Mouse (Mus musculus) heart, embryonic 13.5 days (tissue): ENCODE data around the gene Aup1. TPM values are rescaled to one million over a fixed set of nuclear protein-coding genes. Genes with fewer than 3 reads are reported as not detected.

Experiments used
- ATAC-seq: fragments of 200-750 bp; cut with Nextera tagmentation; 2 replicates; pipeline ENCODE4 v1.8.0; 2017; ENCODE audit warnings: moderate TSS enrichment; ENCODE audit not compliant: insufficient number of reproducible peaks, low FRiP score, low TSS enrichment; ENCODE audit errors: extremely low read depth
- H3K27ac ChIP-seq: fragments of 300-500 bp; sonication (generic); replicated peaks from 2 replicates; pipeline ENCODE4 v1.5.1; 2015; ENCODE audit warnings: moderate library complexity, mild to moderate bottlenecking, inconsistent platforms
- H3K27me3 ChIP-seq: fragments of 300-500 bp; sonication (generic); replicated peaks from 2 replicates; pipeline ENCODE4 v1.6.1; 2015; ENCODE audit warnings: mild to moderate bottlenecking, inconsistent platforms
- H3K36me3 ChIP-seq: fragments of 300-500 bp; sonication (generic); 2 replicates; pipeline ENCODE4 v1.6.1; 2015; ENCODE audit warnings: mild to moderate bottlenecking, inconsistent platforms
- H3K4me1 ChIP-seq: fragments of 300-500 bp; sonication (generic); 2 replicates; pipeline ENCODE4 v1.6.1; 2015; ENCODE audit warnings: inconsistent platforms
- H3K4me2 ChIP-seq: fragments of 300-500 bp; sonication (generic); 2 replicates; pipeline ENCODE4 v1.6.1; 2015; ENCODE audit warnings: inconsistent platforms, mild to moderate bottlenecking, moderate library complexity
- H3K4me3 ChIP-seq: fragments of 300-500 bp; sonication (generic); 2 replicates; pipeline ENCODE4 v1.5.1; 2015; ENCODE audit warnings: moderate library complexity, mild to moderate bottlenecking, inconsistent platforms
- H3K9ac ChIP-seq: fragments of 300-500 bp; sonication (generic); 2 replicates; pipeline ENCODE4 v1.6.1; 2015; ENCODE audit warnings: inconsistent platforms, mild to moderate bottlenecking, moderate library complexity
- H3K9me3 ChIP-seq: fragments of 300-500 bp; sonication (generic); 2 replicates; pipeline ENCODE4 v1.6.1; 2016; ENCODE audit warnings: inconsistent platforms
- WGBS: fragments of 180-500 bp; shearing (Covaris S2); methylation state at CpG from one replicate; pipeline ENCODE4 v1.1.7; 2015; ENCODE audit warnings: mixed read lengths; 5-methylcytosine and 5-hydroxymethylcytosine counted together
- polyA plus RNA-seq: library from polyadenylated mRNA; unstranded; fragments of >200 nt; fragmentation: Nextera tagmentation; extraction: Ambion mirVana; gene quantifications from 2 replicates; pipeline ENCODE4 v1.2.1, GENCODE M21; 2015

The Aup1 gene
- polyA plus RNA-seq, 1 experiment from 2014 or later, result 120 TPM

- Histone ChIP-seq H3K4me1 (peaks cover 23% of the 10 kb centered on the region), H3K9me3 (no peaks in the 10 kb centered on the region), H3K4me2 (no peak overlapping the region), H3K36me3 (no peaks in the 10 kb centered on the region), H3K4me3 (no peak overlapping the region), H3K9ac (no peak overlapping the region), H3K27ac (peak overlapping the region; percentile 36), H3K27me3 (peaks cover 5% of the 10 kb centered on the region)
- no peak for ATAC-seq
- WGBS, result 16% methylated on average over 3 of the region's 3 CpGs
Observed at GRCm38 (mm10) chr6:83017190-83017589, 37.1 kb upstream of the Aup1 start.

- Histone ChIP-seq H3K4me3 (no peak overlapping the region), H3K4me2 (no peak overlapping the region), H3K9ac (no peak overlapping the region), H3K27ac (no peak overlapping the region), H3K4me1 (peaks cover 21% of the 10 kb centered on the region), H3K9me3 (no peaks in the 10 kb centered on the region), H3K36me3 (no peaks in the 10 kb centered on the region), H3K27me3 (peaks cover 8% of the 10 kb centered on the region; the same call in 1 of the 2 replicates)
- no peak for ATAC-seq
- 59% methylated on average over 3 of the region's 3 CpGs for WGBS
Observed at GRCm38 (mm10) chr6:83019044-83019443, 35.3 kb upstream of the Aup1 start.

- Histone ChIP-seq H3K9ac (no peak overlapping the region), H3K4me1 (peaks cover 15% of the 10 kb centered on the region), H3K4me2 (no peak overlapping the region), H3K36me3 (no peaks in the 10 kb centered on the region), H3K4me3 (no peak overlapping the region), H3K9me3 (no peaks in the 10 kb centered on the region), H3K27me3 (peaks cover 10% of the 10 kb centered on the region; the same call in 1 of the 2 replicates), H3K27ac (no peak overlapping the region)
- no peak for ATAC-seq
- WGBS, result 77% methylated on average over 6 of the region's 6 CpGs
Observed at GRCm38 (mm10) chr6:83020121-83020520, 34.2 kb upstream of the Aup1 start.

- Histone ChIP-seq H3K36me3 (no peaks in the 10 kb centered on the region), H3K9ac (no peak overlapping the region), H3K9me3 (no peaks in the 10 kb centered on the region), H3K4me3 (no peak overlapping the region), H3K27ac (no peak overlapping the region), H3K4me2 (no peak overlapping the region), H3K27me3 (peaks cover 8% of the 10 kb centered on the region; the same call in 1 of the 2 replicates), H3K4me1 (peaks cover 13% of the 10 kb centered on the region)
- 68% methylated on average over 4 of the region's 4 CpGs for WGBS
- no peak for ATAC-seq
Observed at GRCm38 (mm10) chr6:83020836-83021593, 33.3 kb upstream of the Aup1 start.

- WGBS, result 78% methylated on average over 9 of the region's 9 CpGs
- H3K27ac ChIP-seq, result no peak overlapping the region
Observed at GRCm38 (mm10) chr6:83023008-83023407, 31.3 kb upstream of the Aup1 start.

GRCm38 (mm10) chr6:83023786-83024185 lies 30.5 kb upstream of the Aup1 start:
- WGBS, result 87% methylated on average over 2 of the region's 2 CpGs
- H3K9me3 ChIP-seq, result no peaks in the 10 kb centered on the region
- H3K9ac ChIP-seq, result no peak overlapping the region
- ATAC-seq, result no peak
- peaks cover 33% of the 10 kb centered on the region for H3K27me3 ChIP-seq
- peaks cover 9% of the 10 kb centered on the region; the same call in 1 of the 2 replicates for H3K4me1 ChIP-seq
- no peak overlapping the region for H3K4me2 ChIP-seq
- H3K36me3 ChIP-seq, result no peaks in the 10 kb centered on the region
- no peak overlapping the region for H3K4me3 ChIP-seq
- no peak overlapping the region for H3K27ac ChIP-seq

More at GRCm38 (mm10) chr6:83023008-83023407, 31.3 kb upstream of the Aup1 start:
- no peak overlapping the region for H3K4me3 ChIP-seq
- H3K9ac ChIP-seq, result no peak overlapping the region
- no peak overlapping the region for H3K4me2 ChIP-seq
- H3K27me3 ChIP-seq, result peaks cover 25% of the 10 kb centered on the region
- ATAC-seq, result no peak
- no peaks in the 10 kb centered on the region for H3K9me3 ChIP-seq
- no peaks in the 10 kb centered on the region for H3K36me3 ChIP-seq
- peaks cover 7% of the 10 kb centered on the region; the same call in 1 of the 2 replicates for H3K4me1 ChIP-seq

GRCm38 (mm10) chr6:83024421-83024820 lies 29.9 kb upstream of the Aup1 start:
- WGBS, result 62% methylated on average over 4 of the region's 4 CpGs
- ATAC-seq, result no peak
- H3K9me3 ChIP-seq, result no peaks in the 10 kb centered on the region

GRCm38 (mm10) chr6:83025221-83025620 lies 29.1 kb upstream of the Aup1 start:
- H3K4me1 ChIP-seq, result peaks cover 16% of the 10 kb centered on the region
- WGBS, result 84% methylated on average over 4 of the region's 4 CpGs
- ATAC-seq, result no peak
- no peak overlapping the region for H3K4me2 ChIP-seq
- H3K9me3 ChIP-seq, result no peaks in the 10 kb centered on the region
- H3K27me3 ChIP-seq, result peaks cover 48% of the 10 kb centered on the region
- no peaks in the 10 kb centered on the region for H3K36me3 ChIP-seq
- no peak overlapping the region for H3K27ac ChIP-seq
- H3K9ac ChIP-seq, result no peak overlapping the region
- H3K4me3 ChIP-seq, result no peak overlapping the region

More at GRCm38 (mm10) chr6:83024421-83024820, 29.9 kb upstream of the Aup1 start:
- Histone ChIP-seq H3K4me1 (peaks cover 9% of the 10 kb centered on the region; the same call in 1 of the 2 replicates), H3K9ac (no peak overlapping the region), H3K4me3 (no peak overlapping the region), H3K4me2 (no peak overlapping the region), H3K27me3 (peaks cover 40% of the 10 kb centered on the region), H3K27ac (no peak overlapping the region), H3K36me3 (no peaks in the 10 kb centered on the region)

GRCm38 (mm10) chr6:83027293-83027692 lies 27.0 kb upstream of the Aup1 start:
- Histone ChIP-seq H3K4me1 (peaks cover 32% of the 10 kb centered on the region), H3K4me3 (no peak overlapping the region), H3K27ac (no peak overlapping the region), H3K27me3 (peaks cover 68% of the 10 kb centered on the region), H3K36me3 (peaks cover 8% of the 10 kb centered on the region; the same call in 1 of the 2 replicates), H3K9me3 (no peaks in the 10 kb centered on the region), H3K9ac (no peak overlapping the region), H3K4me2 (no peak overlapping the region)
- ATAC-seq, result no peak
- 70% methylated on average over 8 of the region's 8 CpGs for WGBS

GRCm38 (mm10) chr6:83027706-83028105 lies 26.6 kb upstream of the Aup1 start:
- H3K36me3 ChIP-seq, result peaks cover 8% of the 10 kb centered on the region; the same call in 1 of the 2 replicates
- no peaks in the 10 kb centered on the region for H3K9me3 ChIP-seq
- WGBS, result 35% methylated on average over 7 of the region's 9 CpGs
- no peak overlapping the region for H3K4me3 ChIP-seq
- H3K4me2 ChIP-seq, result no peak overlapping the region
- no peak overlapping the region for H3K27ac ChIP-seq
- no peak for ATAC-seq
- H3K27me3 ChIP-seq, result peaks cover 71% of the 10 kb centered on the region
- no peak overlapping the region for H3K9ac ChIP-seq
- peaks cover 35% of the 10 kb centered on the region for H3K4me1 ChIP-seq

GRCm38 (mm10) chr6:83029777-83030176 lies 24.5 kb upstream of the Aup1 start:
- H3K27ac ChIP-seq, result 0 out of 2 replicates have a peak overlapping the region, but pooled peaks have one; percentile 36
- H3K4me2 ChIP-seq, result no peak overlapping the region
- ATAC-seq, result no peak
- H3K9me3 ChIP-seq, result no peaks in the 10 kb centered on the region
- H3K4me1 ChIP-seq, result peaks cover 49% of the 10 kb centered on the region
- H3K36me3 ChIP-seq, result peaks cover 8% of the 10 kb centered on the region; the same call in 1 of the 2 replicates
- 28% methylated on average over 10 of the region's 10 CpGs for WGBS
- H3K4me3 ChIP-seq, result no peak overlapping the region
- peaks cover 68% of the 10 kb centered on the region for H3K27me3 ChIP-seq
- H3K9ac ChIP-seq, result no peak overlapping the region

GRCm38 (mm10) chr6:83031111-83031510 lies 23.2 kb upstream of the Aup1 start:
- peaks cover 58% of the 10 kb centered on the region for H3K4me1 ChIP-seq
- 75% methylated on average over 7 of the region's 7 CpGs for WGBS
- no peak overlapping the region for H3K27ac ChIP-seq
- peaks cover 80% of the 10 kb centered on the region for H3K27me3 ChIP-seq
- H3K36me3 ChIP-seq, result peaks cover 8% of the 10 kb centered on the region; the same call in 1 of the 2 replicates
- no peak overlapping the region for H3K4me3 ChIP-seq
- H3K9me3 ChIP-seq, result no peaks in the 10 kb centered on the region
- no peak overlapping the region for H3K9ac ChIP-seq
- no peak overlapping the region for H3K4me2 ChIP-seq
- no peak for ATAC-seq
